Mouse (Mus musculus) midbrain, embryonic 13.5 days (tissue): ENCODE results near the gene Rab34. TPM values are rescaled to one million over a fixed set of nuclear protein-coding genes. Genes with fewer than 3 reads are reported as not detected.
A peak's percentile ranks its signal among the peaks of the same experiment; 100 is the strongest.
"Not testable (repeated sequence)": the region's sequence is repeated elsewhere in the genome, so short reads cannot be mapped to it uniquely, and the experiment has no call there.

Source experiments
- ATAC-seq: fragments of 200-750 bp; cut with Nextera tagmentation; 2 replicates; pipeline ENCODE4 v1.8.0; 2017; ENCODE audit warnings: mild to moderate bottlenecking, moderate TSS enrichment, moderate library complexity
- H3K27ac ChIP-seq: fragments of 300-500 bp; sonication (generic); 2 replicates; pipeline ENCODE4 v1.5.1; 2015; ENCODE audit warnings: inconsistent platforms, mild to moderate bottlenecking, moderate library complexity
- H3K27me3 ChIP-seq: fragments of 300-500 bp; sonication (generic); 2 replicates; pipeline ENCODE4 v1.6.1; 2015; ENCODE audit warnings: mild to moderate bottlenecking, inconsistent platforms
- H3K36me3 ChIP-seq: fragments of 300-500 bp; sonication (generic); 2 replicates; pipeline ENCODE4 v1.6.1; 2015; ENCODE audit warnings: mild to moderate bottlenecking, inconsistent platforms
- H3K4me1 ChIP-seq: fragments of 300-500 bp; sonication (generic); replicated peaks from 2 replicates; pipeline ENCODE4 v1.6.1; 2015; ENCODE audit warnings: inconsistent platforms
- H3K4me2 ChIP-seq: fragments of 300-500 bp; sonication (generic); replicated peaks from 2 replicates; pipeline ENCODE4 v1.6.1; 2015; ENCODE audit warnings: moderate library complexity, mild to moderate bottlenecking, inconsistent platforms
- H3K4me3 ChIP-seq: fragments of 300-500 bp; sonication (generic); replicated peaks from 2 replicates; pipeline ENCODE4 v1.5.1; 2015; ENCODE audit warnings: mild to moderate bottlenecking, inconsistent platforms
- H3K9ac ChIP-seq: fragments of 300-500 bp; sonication (generic); replicated peaks from 2 replicates; pipeline ENCODE4 v1.6.1; 2015; ENCODE audit warnings: mild to moderate bottlenecking, inconsistent platforms
- H3K9me3 ChIP-seq: fragments of 300-500 bp; sonication (generic); 2 replicates; pipeline ENCODE4 v1.6.1; 2016; ENCODE audit warnings: mild to moderate bottlenecking, inconsistent platforms
- WGBS: fragments of 180-500 bp; shearing (Covaris S2); methylation state at CpG from one replicate; pipeline ENCODE4 v1.1.7; 2015; 5-methylcytosine and 5-hydroxymethylcytosine counted together
- polyA plus RNA-seq: library from polyadenylated mRNA; unstranded; fragments of >200 nt; fragmentation: Nextera tagmentation; extraction: Ambion mirVana; gene quantifications from 2 replicates; pipeline ENCODE4 v1.2.1, GENCODE M21; 2015

Gene Rab34
- polyA plus RNA-seq, 1 experiment from 2014 or later = 42.0 TPM

DNA sequence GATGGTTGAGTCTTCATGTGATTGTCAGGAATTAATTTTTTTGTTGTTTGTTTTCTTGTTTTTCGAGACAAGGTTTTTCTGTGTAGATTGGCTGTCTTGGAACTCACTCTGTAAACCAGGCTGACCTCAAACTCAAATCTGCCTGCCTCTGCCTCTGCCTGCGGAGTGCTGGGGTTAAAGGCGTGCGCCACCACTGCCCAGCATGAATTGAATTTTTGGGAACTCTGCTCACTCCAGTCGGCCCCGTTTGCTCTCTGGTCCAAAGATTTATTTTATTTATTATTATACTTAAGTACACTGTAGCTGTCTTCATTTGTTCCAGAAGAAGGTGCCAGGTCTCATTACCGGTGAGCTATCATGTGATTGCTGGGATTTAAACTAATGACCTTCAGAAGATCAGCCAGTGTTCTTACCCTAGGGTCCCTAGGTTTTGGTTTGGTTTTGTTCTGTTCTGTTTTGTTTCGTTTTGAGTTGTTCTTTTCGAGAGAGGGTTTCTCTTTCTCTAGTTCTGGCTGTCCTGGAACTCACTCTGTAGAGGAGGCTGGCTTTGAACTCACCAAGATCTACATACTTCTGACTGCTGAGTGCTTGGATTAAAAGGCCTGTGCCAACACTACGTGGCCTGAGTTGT is 4.2 kb upstream of the Rab34 start:
- no peaks in the 10 kb centered on the region for H3K9me3 ChIP-seq
- H3K9ac ChIP-seq = peak overlapping the region; percentile 41; the same call in 1 of the 2 replicates
- H3K27ac ChIP-seq = no peak overlapping the region
- H3K4me2 ChIP-seq = peak overlapping the region; percentile 44
- no peaks in the 10 kb centered on the region for H3K27me3 ChIP-seq
- 56% methylated on average over 10 of the region's 10 CpGs for WGBS
- peak overlapping the region; percentile 81 for H3K4me3 ChIP-seq
- H3K4me1 ChIP-seq = peaks cover 47% of the 10 kb centered on the region
- ATAC-seq = peak; percentile 13; the same call in 1 of the 2 replicates
- peaks cover 27% of the 10 kb centered on the region for H3K36me3 ChIP-seq

DNA sequence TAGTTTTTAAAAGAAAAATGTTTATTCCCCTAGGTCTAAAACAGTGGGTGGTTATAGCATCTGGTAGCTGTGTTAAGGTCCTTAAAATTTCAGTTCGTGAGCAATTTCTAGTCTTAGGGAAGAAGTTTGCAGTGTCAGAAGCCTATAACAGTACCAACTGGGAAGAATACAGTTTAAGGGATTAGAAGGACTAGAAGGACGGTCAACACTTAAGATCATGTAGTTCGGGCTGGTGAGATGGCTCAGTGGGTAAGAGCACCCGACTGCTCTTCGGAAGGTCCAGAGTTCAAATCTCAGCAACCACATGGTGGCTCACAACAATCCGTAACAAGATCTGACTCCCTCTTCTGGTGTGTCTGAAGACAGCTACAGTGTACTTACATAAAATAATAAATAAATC is 3.5 kb upstream of the Rab34 start:
- not testable (repeated sequence) for H3K27me3 ChIP-seq, H3K9ac ChIP-seq, H3K4me3 ChIP-seq, H3K4me2 ChIP-seq, H3K27ac ChIP-seq, ATAC-seq, H3K9me3 ChIP-seq
- H3K4me1 ChIP-seq = peaks cover 45% of the 10 kb centered on the region
- WGBS = 94% methylated on average over 6 of the region's 6 CpGs
- H3K36me3 ChIP-seq = peaks cover 22% of the 10 kb centered on the region

DNA sequence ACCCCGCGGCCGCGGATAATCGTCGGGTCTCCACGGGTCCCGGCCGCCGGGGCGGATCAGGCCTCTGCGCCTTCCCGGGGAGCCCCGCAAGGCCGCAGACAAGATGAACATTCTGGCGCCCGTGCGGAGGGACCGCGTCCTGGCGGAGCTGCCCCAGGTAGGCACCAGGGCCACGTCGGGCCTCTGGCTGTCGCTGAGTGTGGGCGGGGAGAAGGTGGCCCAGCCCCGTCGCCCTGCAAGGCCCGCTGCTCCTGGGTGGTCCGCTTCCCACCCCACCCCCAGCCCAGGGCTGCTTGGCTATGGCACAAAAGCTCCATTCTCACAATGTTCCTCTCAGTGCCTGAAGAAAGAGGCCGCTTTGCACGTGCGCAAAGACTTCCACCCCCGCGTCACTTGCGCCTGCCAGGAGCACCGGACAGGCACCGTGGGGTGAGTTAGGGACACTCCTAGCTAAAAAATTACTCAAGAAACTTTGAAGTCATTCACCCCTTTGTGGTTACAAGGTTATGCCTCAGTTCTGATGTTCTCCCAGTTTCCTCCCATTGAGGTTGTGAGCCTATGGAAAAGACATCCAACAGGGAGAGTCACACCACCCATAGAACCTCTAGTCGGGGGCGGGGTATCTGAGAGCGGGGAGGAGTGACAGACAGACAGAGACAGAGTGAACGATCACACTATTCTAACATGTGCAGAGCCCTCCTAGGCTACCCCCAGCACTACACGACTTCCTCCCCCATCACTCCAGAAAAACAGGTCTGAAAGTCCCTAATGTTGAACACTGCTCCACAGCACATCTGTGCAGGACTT is 1.2 kb downstream of the Rab34 start:
- Histone ChIP-seq H3K4me1 (peaks cover 24% of the 10 kb centered on the region), H3K4me2 (peak overlapping the region; percentile 72), H3K27me3 (no peaks in the 10 kb centered on the region), H3K4me3 (peak overlapping the region; percentile 71), H3K36me3 (peaks cover 29% of the 10 kb centered on the region), H3K9ac (peak overlapping the region; percentile 89), H3K27ac (peak overlapping the region; percentile 91), H3K9me3 (no peaks in the 10 kb centered on the region)
- ATAC-seq = peak; percentile 82
- under 1% methylated on average over 42 of the region's 42 CpGs for WGBS

DNA sequence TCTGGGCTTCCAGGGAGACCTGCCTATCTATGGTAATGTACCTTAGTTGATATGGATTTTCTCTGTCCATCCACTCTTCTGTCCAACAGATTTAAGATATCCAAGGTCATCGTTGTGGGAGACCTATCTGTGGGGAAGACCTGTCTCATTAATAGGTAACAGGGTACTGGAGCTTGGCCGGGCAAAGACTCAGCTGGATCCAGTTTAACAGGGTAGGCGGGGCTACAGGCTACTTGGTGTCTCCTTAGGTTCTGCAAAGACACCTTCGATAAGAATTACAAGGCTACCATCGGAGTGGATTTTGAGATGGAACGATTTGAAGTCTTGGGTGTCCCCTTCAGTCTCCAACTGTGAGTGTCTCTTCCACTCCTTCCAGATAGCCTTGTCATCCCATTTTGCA is 1.8 kb downstream of the Rab34 start:
- WGBS = 76% methylated on average over 6 of the region's 6 CpGs
- Histone ChIP-seq H3K36me3 (peaks cover 29% of the 10 kb centered on the region), H3K27ac (peak overlapping the region; percentile 91), H3K4me2 (peak overlapping the region; percentile 72), H3K9me3 (no peaks in the 10 kb centered on the region), H3K4me1 (peaks cover 30% of the 10 kb centered on the region), H3K27me3 (no peaks in the 10 kb centered on the region), H3K4me3 (peak overlapping the region; percentile 71), H3K9ac (peak overlapping the region; percentile 89; the same call in 1 of the 2 replicates)
- ATAC-seq = no peak

DNA sequence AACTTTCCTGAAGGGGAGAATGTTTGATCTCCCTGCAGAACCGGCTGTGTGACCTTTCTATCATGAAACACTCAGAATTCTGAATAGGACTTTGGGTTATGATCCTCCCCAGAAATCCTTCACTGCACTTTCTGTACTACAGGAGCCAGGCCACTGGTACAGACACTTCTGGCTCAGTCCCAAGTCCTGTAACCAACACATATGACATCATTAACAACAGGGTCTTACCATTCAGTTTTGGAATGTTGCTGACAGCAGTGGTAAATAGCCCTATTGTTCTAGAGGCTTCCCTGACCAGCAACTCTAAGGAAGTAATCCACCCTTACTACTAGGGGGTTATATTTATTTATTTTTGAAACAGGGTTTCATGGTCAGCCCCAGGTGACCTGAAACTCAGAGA is 4.9 kb downstream of the Rab34 start, which contains the start of gene Proca1:
Gene Proca1, plus strand, starts transcription at position 280 of the 400 bp plus-strand sequence.
- no peak for ATAC-seq

DNA sequence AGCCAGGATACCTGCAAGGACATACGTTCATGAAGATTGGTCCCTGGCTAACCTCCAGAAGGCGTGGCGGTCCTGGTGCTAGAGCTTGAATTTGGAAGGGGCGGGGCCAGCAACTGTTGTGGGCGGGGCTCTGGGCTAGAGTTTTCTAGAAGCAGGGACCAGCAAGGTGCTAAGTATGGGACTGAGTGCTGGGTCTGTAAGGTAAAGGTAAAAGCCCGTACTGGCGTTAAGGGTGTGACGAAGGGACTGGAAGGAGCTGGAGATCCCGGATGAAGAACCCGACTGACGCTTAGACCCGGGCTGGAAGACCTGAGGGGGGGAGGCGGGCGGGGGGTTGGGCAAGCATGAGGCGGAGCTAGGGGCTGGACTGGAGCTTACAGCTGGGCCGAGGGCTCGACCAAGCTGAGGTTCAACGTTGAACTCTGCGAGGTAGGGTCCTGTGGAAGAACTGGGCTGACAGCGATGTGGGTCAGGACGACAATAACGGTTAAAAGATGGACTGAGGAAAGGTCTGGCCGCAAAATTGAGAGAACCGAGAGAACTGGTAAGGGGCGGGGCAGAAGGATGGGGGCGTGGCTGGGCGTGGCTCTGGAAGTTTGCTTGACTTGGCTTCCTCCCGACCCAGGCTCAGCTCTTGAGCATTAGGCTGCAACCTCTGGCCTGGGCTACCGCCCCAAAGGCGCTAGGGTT is 6.3 kb downstream of the Rab34 start:
- Histone ChIP-seq H3K4me1 (peaks cover 20% of the 10 kb centered on the region), H3K9me3 (no peaks in the 10 kb centered on the region), H3K27ac (no peak overlapping the region), H3K36me3 (peaks cover 29% of the 10 kb centered on the region), H3K27me3 (no peaks in the 10 kb centered on the region), H3K4me3 (peak overlapping the region; percentile 31), H3K9ac (peak overlapping the region; percentile 36), H3K4me2 (peak overlapping the region; percentile 47)
- 5% methylated on average over 30 of the region's 30 CpGs for WGBS
- ATAC-seq = peak; percentile 54; the same call in 1 of the 2 replicates

More for the DNA sequence above, 4.9 kb downstream of the Rab34 start, which contains the start of gene Proca1:
- Histone ChIP-seq H3K4me1 (peaks cover 26% of the 10 kb centered on the region), H3K4me2 (no peak within 1 kb of the TSS), H3K4me3 (no peak within 1 kb of the TSS), H3K27ac (no peak within 1 kb of the TSS), H3K9ac (no peak within 1 kb of the TSS), H3K9me3 (no peaks in the 10 kb centered on the region), H3K27me3 (no peaks in the 10 kb centered on the region), H3K36me3 (peaks cover 29% of the 10 kb centered on the region)
- 100% methylated on average over 1 of the region's 1 CpGs for WGBS

DNA sequence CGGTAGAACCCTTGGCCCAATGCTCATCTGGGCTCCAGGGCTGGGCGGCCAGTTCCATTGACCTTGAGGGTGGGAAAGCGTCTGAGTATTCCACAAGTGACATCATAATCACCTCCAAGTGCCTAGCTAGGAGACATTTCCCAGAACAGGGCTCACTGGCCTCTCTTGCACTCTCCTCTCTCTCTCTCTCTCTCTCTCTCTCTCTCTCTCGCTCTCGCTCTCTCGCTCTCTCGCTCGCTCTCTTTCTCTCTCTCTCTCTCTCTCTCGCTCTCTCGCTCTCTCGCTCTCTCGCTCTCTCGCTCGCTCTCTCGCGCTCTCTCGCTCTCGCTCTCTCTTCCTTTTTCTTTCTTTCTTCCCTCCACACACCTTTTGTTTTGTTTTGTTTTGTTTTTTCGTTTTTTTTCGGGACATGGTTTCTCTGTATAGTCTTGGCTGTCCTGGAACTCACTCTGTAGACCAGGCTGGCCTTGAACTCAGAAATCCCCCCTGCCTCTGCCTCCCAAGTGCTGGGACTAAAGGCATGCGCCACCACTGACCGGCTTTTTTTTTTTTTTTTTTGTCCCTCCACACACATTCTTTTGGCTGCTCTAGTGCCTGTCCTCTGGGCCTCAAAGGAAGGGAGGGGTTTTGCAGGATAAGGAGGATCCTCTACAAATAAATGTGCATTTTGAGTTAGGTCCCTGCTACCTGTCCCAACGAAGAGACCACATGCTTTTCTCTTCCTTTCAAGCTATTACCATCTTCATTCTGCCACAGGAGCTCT is 7.1 kb downstream of the Rab34 start:
- Histone ChIP-seq H3K4me2 (peak overlapping the region; percentile 47), H3K27ac (no peak overlapping the region), H3K9ac (peak overlapping the region; percentile 36; the same call in 1 of the 2 replicates), H3K4me1 (peaks cover 12% of the 10 kb centered on the region), H3K9me3 (no peaks in the 10 kb centered on the region), H3K27me3 (no peaks in the 10 kb centered on the region), H3K36me3 (peaks cover 29% of the 10 kb centered on the region), H3K4me3 (peak overlapping the region; percentile 31)
- ATAC-seq = no peak
- WGBS = 55% methylated on average over 23 of the region's 23 CpGs

DNA sequence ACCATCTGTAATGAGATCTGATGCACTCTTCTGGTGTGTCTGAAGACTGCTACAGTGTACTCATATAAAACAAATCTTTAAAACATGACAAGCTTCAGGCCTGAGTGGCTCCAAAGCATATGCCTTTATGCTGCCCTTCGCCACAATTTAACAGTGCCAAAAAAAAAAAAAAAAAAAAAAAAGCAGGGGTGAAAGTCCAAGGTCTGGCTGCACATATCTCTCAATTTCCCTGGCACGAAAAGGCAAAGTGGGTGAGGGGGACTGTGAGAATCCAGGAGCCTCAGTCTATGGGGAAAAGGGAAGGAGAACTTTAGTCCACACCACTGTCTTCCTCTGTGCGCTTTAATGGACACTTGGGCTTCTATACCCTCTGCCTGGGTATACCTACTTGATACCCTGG is 14.1 kb downstream of the Rab34 start:
- Histone ChIP-seq H3K27me3 (no peaks in the 10 kb centered on the region), H3K36me3 (peaks cover 46% of the 10 kb centered on the region), H3K4me1 (no peaks in the 10 kb centered on the region), H3K4me3 (no peak overlapping the region), H3K9ac (no peak overlapping the region), H3K4me2 (no peak overlapping the region), H3K27ac (no peak overlapping the region), H3K9me3 (no peaks in the 10 kb centered on the region)
- WGBS = 94% methylated on average over 3 of the region's 3 CpGs
- no peak for ATAC-seq

DNA sequence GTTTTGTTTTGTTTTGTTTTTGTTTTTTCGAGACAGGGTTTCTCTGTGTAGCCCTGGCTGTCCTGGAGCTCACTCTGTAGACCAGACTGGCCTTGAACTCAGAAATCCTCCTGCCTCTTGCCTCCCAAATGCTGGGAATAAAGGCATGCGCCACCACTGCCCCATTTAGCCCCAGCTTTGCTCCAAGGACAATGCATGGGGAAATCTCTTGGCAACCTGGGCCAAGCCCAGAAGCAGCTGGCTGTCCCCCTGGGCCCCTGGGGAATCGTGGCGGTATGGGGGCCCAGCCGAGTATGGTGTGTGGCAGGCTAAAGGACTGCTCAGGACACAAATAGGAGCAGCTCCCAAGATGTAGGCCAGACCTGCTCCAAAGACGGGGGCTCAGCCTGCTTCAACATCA is 16.1 kb downstream of the Rab34 start:
- Histone ChIP-seq H3K36me3 (peaks cover 65% of the 10 kb centered on the region), H3K27me3 (no peaks in the 10 kb centered on the region), H3K9me3 (no peaks in the 10 kb centered on the region), H3K4me2 (no peak overlapping the region), H3K27ac (peak overlapping the region; percentile 14; the same call in 1 of the 2 replicates), H3K4me1 (no peaks in the 10 kb centered on the region), H3K4me3 (no peak overlapping the region), H3K9ac (no peak overlapping the region)
- no peak for ATAC-seq
- 83% methylated on average over 6 of the region's 6 CpGs for WGBS

DNA sequence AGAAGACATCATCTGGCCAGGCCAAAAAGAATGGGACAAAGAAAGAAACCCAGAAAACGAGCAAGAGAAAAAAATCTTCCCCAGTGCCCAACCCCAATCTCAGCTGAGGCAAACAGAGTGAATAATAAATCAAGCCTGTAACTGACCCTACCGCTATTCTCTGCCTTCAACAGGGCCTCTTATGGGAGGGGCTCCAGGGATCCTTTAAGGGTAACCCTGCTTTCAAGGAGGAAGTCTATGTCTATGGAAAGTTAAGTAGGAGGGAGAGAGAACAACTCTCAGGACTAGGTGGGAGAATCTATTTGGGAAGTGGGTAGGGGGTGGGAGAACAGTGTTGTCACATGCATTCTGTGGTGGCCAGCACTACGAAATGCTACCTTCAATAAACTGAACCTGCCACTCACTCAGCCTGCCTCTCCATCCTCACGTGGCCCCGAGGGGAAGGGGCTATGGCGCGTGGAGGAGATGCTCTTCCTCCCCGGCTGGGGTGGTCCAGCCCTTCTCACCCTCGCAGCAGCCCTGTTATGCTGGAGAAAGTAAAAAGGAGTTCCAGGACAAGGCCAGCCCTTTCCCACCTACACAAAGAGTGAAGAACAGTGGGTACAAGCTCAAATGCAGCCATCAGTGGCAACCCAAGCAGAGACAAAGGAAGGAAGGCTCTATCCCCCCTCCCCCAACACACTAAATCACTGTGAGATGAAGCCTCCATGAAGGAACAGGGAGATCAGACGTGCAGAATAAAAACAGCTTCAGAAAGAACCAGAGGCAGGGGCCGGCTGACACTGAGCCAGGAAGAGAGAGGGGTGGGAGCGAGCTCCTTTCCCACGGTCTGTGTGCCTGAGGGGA is 17.4 kb downstream of the Rab34 start:
- WGBS = 73% methylated on average over 13 of the region's 13 CpGs
- H3K4me3 ChIP-seq = no peak overlapping the region
- H3K27ac ChIP-seq = peak overlapping the region; percentile 59
- H3K4me2 ChIP-seq = no peak overlapping the region
- no peak overlapping the region for H3K9ac ChIP-seq
- no peak for ATAC-seq
- peaks cover 78% of the 10 kb centered on the region for H3K36me3 ChIP-seq
- no peaks in the 10 kb centered on the region for H3K27me3 ChIP-seq
- H3K9me3 ChIP-seq = no peaks in the 10 kb centered on the region
- no peaks in the 10 kb centered on the region for H3K4me1 ChIP-seq

DNA sequence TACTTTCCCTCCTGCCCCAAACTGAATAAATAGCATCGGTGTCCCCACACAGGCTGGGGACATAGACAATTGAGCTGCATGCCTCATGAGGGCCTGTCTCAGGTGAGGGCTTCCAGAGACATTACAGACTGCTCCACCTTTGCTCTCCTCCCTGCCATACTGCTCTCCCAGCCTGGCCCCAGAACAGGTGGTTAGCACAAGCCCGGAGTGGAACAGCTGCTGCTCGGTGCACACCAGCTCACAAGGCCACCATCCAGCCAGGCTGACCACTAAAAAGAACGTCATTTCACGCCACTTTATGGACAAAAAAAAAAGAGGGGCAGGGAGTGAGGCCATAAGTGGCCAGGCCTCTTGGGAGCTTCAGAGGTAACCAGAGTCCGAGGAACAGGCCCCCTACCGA is 19.0 kb downstream of the Rab34 start:
- peaks cover 94% of the 10 kb centered on the region for H3K36me3 ChIP-seq
- 89% methylated on average over 7 of the region's 7 CpGs for WGBS
- H3K9ac ChIP-seq = no peak overlapping the region
- no peak overlapping the region for H3K27ac ChIP-seq
- H3K4me3 ChIP-seq = no peak overlapping the region
- H3K9me3 ChIP-seq = no peaks in the 10 kb centered on the region
- no peaks in the 10 kb centered on the region for H3K27me3 ChIP-seq
- H3K4me1 ChIP-seq = no peaks in the 10 kb centered on the region
- H3K4me2 ChIP-seq = no peak overlapping the region
- no peak for ATAC-seq
